Mouse (Mus musculus) myocyte (in vitro differentiated cells): ENCODE measurements around the gene Npw. TPM values are rescaled to one million over a fixed set of nuclear protein-coding genes. Genes with fewer than 3 reads are reported as not detected.
"Not testable (repeated sequence)": the region's sequence is repeated elsewhere in the genome, so short reads cannot be mapped to it uniquely, and the experiment has no call there.

Experiments used
- H3K27me3 ChIP-seq: one replicate; pipeline ENCODE4 v1.6.1; 2011; ENCODE audit not compliant: control insufficient read depth, insufficient read depth, insufficient read length
- H3K36me3 ChIP-seq: one replicate; pipeline ENCODE4 v1.6.1; 2011; ENCODE audit not compliant: control insufficient read depth, insufficient read depth
- H3K4me2 ChIP-seq: one replicate; pipeline ENCODE4 v1.6.1; 2011; ENCODE audit warnings: low read depth, control low read depth
- H3K4me3 ChIP-seq: one replicate; pipeline ENCODE4 v1.5.1; 2011; ENCODE audit warnings: mild to moderate bottlenecking, control low read depth, moderate library complexity
- H3K79me2 ChIP-seq: one replicate; pipeline ENCODE4 v1.6.1; 2011; ENCODE audit not compliant: control insufficient read depth, insufficient read depth
- H3ac ChIP-seq: one replicate; pipeline ENCODE4 v1.6.1; 2011; ENCODE audit not compliant: control insufficient read depth, insufficient read length
- CEBPB ChIP-seq: IDR thresholded peaks from 2 replicates; pipeline ENCODE4 v1.6.1; 2011; ENCODE audit warnings: mild to moderate bottlenecking, moderate library complexity; ENCODE audit not compliant: poor library complexity, insufficient read depth, severe bottlenecking
- E2F4 ChIP-seq: IDR thresholded peaks from one replicate; pipeline ENCODE4 v1.6.1; 2011; ENCODE audit warnings: mild to moderate bottlenecking, control low read depth, moderate library complexity; ENCODE audit not compliant: insufficient read depth
- MAX ChIP-seq: IDR thresholded peaks from one replicate; pipeline ENCODE4 v1.6.1; 2011; ENCODE audit warnings: low read depth, mild to moderate bottlenecking, control low read depth
- MYOD1 ChIP-seq, 3 experiments: IDR thresholded peaks; one replicate each; pipeline ENCODE4 v1.6.1; 2011; ENCODE audit warnings: control low read depth in 2 of 3, low read depth in 2 of 3, mild to moderate bottlenecking in 2 of 3, moderate library complexity in 1 of 3; ENCODE audit not compliant: insufficient read length in 2 of 3, control insufficient read depth in 1 of 3
- POLR2A ChIP-seq: IDR thresholded peaks from one replicate; pipeline ENCODE4 v1.6.1; 2011; ENCODE audit warnings: low read depth, mild to moderate bottlenecking, control low read depth, moderate library complexity; ENCODE audit not compliant: insufficient read length
- POLR2AphosphoS2 ChIP-seq: IDR thresholded peaks from one replicate; pipeline ENCODE4 v1.6.1; 2011; ENCODE audit warnings: low read depth, control low read depth; ENCODE audit not compliant: insufficient read length
- REST ChIP-seq: IDR thresholded peaks from one replicate; pipeline ENCODE4 v1.6.1; 2011; ENCODE audit warnings: mild to moderate bottlenecking, control low read depth, moderate library complexity; ENCODE audit not compliant: insufficient read depth, insufficient read length
- SRF ChIP-seq: IDR thresholded peaks from one replicate; pipeline ENCODE4 v1.6.1; 2011; ENCODE audit warnings: low read depth; ENCODE audit not compliant: control insufficient read depth, insufficient read length
- TCF3 ChIP-seq: IDR thresholded peaks from one replicate; pipeline ENCODE4 v1.6.1; 2011; ENCODE audit warnings: low read depth, control low read depth; ENCODE audit not compliant: insufficient read length
- USF1 ChIP-seq: IDR thresholded peaks from one replicate; pipeline ENCODE4 v1.6.1; 2011; ENCODE audit warnings: low read depth, mild to moderate bottlenecking, control low read depth, moderate library complexity
- polyA plus RNA-seq: library from polyadenylated mRNA; unstranded; fragments of >200 nt; fragmentation: generic; extraction: Trizol; gene quantifications from one replicate; pipeline ENCODE4 v1.2.1, GENCODE M21; 2012; ENCODE audit warnings: missing spikeins

Gene Npw
- polyA plus RNA-seq, 1 experiment, result not detected

DNA sequence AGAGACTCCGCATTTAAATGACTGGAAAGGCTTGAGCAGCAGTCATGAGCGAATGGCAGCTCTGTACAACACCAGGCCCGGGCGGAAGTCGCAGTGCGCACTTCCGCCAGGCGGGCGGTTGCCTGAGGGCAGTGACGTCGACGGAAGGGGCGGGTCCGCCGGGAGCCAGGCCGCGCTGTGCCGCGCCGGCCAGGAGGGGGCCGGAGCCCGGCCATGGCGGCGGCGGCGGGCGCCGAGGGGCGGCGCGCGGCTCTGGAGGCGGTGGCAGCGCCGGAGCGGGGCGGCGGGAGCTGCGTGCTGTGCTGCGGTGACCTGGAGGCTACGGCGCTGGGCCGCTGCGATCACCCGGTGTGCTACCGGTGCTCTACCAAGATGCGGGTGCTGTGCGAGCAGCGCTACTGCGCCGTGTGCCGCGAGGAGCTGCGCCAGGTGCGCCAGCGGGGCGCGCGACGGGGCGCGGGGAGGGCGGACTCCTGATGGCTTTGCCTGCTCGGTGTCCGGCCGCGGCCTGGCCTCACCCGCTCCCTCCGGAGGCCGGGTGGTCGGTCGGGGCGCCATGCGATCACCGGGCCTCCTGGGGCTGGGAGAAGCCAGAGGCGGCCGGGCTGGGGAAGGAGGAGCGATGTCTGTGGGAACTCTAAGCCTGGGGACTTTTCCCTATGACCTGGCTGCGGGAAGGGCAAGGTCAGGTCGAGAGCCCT lies 11.4 kb upstream of the Npw start, which contains the start of gene Zfp598:
Gene Zfp598 (plus strand): TSS at position 143 of the 701 bp plus-strand sequence.
- TF ChIP-seq POLR2A (peak; percentile 86), MYOD1 (IDR thresholded peaks at IDR 0.05; ENCODE audit: control insufficient read depth in 1 of 3, insufficient read length in 2 of 3, low read depth in 2 of 3) (peak in 2 of 3 experiments; percentile 32 to 73), E2F4 (no peak), POLR2AphosphoS2 (peak; percentile 75), USF1 (no peak)

DNA sequence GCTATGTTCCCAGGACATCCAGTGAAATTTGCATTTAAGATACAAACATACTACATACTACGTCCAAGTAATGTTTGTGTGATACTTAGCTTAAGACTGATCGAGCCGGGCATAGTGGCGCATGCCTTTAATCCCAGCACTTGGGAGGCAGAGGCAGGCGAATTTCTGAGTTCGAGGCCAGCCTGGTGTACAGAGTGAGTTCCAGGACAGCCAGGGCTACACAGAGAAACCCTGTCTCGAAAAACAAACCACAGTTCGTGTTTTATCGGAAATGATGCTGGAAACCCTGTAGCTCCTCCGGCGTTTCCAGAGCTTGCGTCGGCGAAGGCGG lies 10.9 kb upstream of the Npw start:
- peaks cover 46% of the 10 kb centered on the region for H3K79me2 ChIP-seq
- H3K36me3 ChIP-seq, H3K27me3 ChIP-seq: not testable (repeated sequence)
- peak; percentile 65; the same call in 1 of the 2 replicates for TF ChIP-seq CEBPB
- peak overlapping the region; percentile 82 for H3K4me2 ChIP-seq
- peak overlapping the region; percentile 81 for H3ac ChIP-seq
- peak overlapping the region; percentile 78 for H3K4me3 ChIP-seq

More for the DNA sequence above, 11.4 kb upstream of the Npw start, which contains the start of gene Zfp598:
- peak within 1 kb of the TSS; percentile 78 for H3K4me3 ChIP-seq
- peak within 1 kb of the TSS; percentile 81 for H3ac ChIP-seq
- H3K27me3 ChIP-seq, result no peaks in the 10 kb centered on the region
- H3K36me3 ChIP-seq, result no peaks in the 10 kb centered on the region
- peak within 1 kb of the TSS; percentile 96 for H3K4me2 ChIP-seq
- H3K79me2 ChIP-seq, result peaks cover 50% of the 10 kb centered on the region

DNA sequence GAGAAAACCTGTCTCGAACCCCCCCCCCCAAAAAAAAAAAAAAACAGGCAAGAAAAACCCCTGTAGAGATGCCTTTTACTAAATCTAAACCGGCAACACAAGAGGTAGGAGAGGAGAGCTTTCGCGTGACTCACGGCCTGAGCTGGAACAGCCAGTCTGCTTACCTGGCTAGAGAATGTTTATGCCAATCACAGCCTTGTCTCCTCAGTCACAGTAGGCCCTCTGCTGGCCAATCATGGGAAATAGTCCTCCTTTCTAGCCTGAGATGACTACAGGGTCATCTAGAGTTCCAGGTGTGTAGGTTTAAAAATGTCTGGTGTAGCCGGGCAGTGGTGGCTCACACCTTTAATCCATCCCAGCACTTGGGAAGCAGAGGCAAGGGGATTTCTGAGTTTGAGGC lies 9.2 kb upstream of the Npw start:
- Histone ChIP-seq H3K4me2 (no peak overlapping the region), H3K4me3 (no peak overlapping the region), H3ac (no peak overlapping the region), H3K79me2 (peaks cover 28% of the 10 kb centered on the region), H3K36me3 (no peaks in the 10 kb centered on the region), H3K27me3 (no peaks in the 10 kb centered on the region)
- TF ChIP-seq E2F4, result no peak
- no peak for TF ChIP-seq TCF3
- TF ChIP-seq SRF, result no peak
- no peak for TF ChIP-seq CEBPB
- TF ChIP-seq POLR2A, result no peak
- no peak for TF ChIP-seq MAX
- TF ChIP-seq USF1, result no peak

DNA sequence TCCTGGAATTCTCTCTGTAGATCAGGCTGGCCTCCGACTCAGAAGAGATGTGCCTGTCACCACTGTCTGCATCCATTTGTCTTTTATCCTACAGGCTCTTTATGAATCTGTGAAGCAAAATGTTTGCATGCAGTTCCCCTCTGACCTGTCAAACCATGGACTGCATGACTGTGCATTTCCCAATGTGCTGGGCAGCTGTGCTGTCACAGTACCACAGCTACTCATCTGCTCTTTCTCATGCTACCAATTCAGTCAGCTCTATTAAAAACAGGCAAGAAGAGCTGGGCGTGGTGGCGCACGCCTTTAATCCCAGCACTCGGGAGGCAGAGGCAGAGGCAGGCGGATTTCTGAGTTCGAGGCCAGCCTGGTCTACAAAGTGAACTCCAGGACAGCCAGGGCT lies 8.8 kb upstream of the Npw start:
- not testable (repeated sequence) for H3K4me2 ChIP-seq, H3K27me3 ChIP-seq, H3K36me3 ChIP-seq, H3ac ChIP-seq, H3K4me3 ChIP-seq
- H3K79me2 ChIP-seq, result peaks cover 24% of the 10 kb centered on the region

DNA sequence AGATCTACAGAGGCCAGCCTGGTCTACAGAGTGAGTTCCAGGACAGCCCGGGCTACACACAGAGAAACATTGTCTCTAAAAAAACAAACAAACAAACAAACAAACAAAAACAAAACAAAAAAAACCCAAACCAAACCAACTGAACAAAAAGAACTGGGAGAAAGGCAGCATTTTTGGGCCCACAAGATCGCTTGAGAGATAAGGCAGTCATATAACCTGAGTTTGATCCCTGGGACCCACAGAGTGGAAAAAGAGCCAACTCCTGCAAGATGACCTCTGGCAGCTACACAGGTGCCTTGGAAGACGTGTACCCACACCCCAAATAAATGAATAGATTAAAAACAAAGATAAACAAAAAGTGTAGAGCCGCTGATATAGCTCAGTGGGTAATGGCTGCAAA lies 3.3 kb downstream of the Npw start:
- H3ac ChIP-seq, result no peak overlapping the region
- peaks cover 7% of the 10 kb centered on the region for H3K27me3 ChIP-seq
- H3K79me2 ChIP-seq, result no peaks in the 10 kb centered on the region
- H3K4me2 ChIP-seq, result no peak overlapping the region
- no peak overlapping the region for H3K4me3 ChIP-seq
- TF ChIP-seq MAX, result no peak
- H3K36me3 ChIP-seq, result no peaks in the 10 kb centered on the region

DNA sequence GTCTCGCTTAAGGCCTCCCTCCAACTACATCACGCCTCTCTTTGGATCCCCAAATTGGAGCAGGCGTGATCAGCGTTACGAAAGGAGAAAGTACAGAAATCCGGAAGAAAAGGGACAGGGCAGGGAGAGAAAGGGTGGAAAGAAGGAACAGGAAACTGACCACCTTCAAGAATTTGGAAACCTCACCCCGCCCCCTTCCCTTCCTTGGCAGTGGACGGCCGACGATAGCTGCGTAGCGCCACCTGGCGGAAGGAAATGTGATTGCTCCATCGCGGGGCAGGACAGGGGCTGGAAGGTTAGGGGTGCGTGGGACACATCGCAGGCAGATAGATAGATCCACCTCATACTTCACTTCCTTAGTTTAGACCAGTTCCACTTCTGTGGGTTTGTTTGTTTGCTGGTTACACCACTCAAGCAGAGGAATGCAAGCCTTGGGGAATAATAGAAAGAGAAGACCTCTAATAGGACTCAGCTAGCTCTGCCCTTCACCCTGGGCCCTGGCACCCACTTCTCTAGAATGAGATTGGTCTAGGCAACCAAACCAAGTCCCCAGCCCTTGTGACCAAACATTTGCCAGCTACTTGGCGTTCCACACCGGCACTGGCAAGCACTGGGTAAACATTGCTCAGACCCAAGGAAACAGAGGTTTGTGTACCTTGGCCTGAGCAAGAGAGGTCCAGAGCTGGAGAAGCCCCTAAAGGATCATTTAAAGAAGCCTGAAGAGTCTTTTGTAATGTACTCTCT lies 4.1 kb downstream of the Npw start:
- no peak overlapping the region for H3ac ChIP-seq
- H3K4me3 ChIP-seq, result no peak overlapping the region
- no peak for TF ChIP-seq CEBPB
- H3K36me3 ChIP-seq, result no peaks in the 10 kb centered on the region
- H3K27me3 ChIP-seq, result peaks cover 7% of the 10 kb centered on the region
- H3K4me2 ChIP-seq, result peak overlapping the region; percentile 50
- no peaks in the 10 kb centered on the region for H3K79me2 ChIP-seq

DNA sequence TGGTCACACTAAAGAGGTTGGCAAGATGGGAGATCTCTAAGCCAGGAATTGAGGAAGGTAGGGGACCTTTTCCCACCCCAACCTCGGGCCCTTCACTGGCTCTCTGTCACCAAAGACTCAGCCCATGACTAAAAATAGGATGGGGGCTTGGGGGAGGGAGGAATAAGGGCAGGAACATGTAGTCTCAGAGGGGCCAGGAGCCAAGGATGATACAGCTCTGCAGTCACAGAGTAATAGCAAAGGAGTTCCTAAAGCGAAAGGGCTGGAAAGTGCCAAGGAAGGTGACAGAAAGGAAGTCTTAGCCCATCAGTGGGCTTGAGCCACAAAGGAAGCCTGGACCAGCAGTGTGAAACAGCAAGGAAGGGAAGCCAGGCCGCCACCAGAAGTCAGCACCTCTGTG lies 6.4 kb downstream of the Npw start:
- Histone ChIP-seq H3K27me3 (peaks cover 3% of the 10 kb centered on the region), H3ac (no peak overlapping the region)
- TF ChIP-seq POLR2AphosphoS2 (no peak), REST (no peak), CEBPB (no peak), E2F4 (no peak), USF1 (no peak), TCF3 (no peak), MAX (no peak)

More for the DNA sequence above, 6.4 kb downstream of the Npw start:
- Histone ChIP-seq H3K4me3 (no peak overlapping the region), H3K79me2 (no peaks in the 10 kb centered on the region), H3K4me2 (no peak overlapping the region), H3K36me3 (no peaks in the 10 kb centered on the region)
